In genomic region chr1:86719391-86719790, GRCm38 (mm10) we compare ENCODE assay signal across 25 mouse cellular contexts. TPM values are rescaled to one million over a fixed set of nuclear protein-coding genes. Genes with fewer than 3 reads are reported as not detected.
DNase-seq lines count a peak whose midpoint lies in the region; ATAC-seq and TF ChIP-seq lines count a peak whose summit lies in the region.
"Had no signal": no experiment of that assay in that cellular context is flagged by ENCODE, and none has a peak within 500 bp of the region (broad histone marks: within the 10 kb centered on the region; RNA-seq: fewer than 3 reads in every experiment).

No protein-coding gene starts in this region.

- ATAC-seq in liver, embryonic 13.5 days (ENCODE audit: low read depth) = no peak
- no peak for ATAC-seq in liver, embryonic 11.5 days (replicated peaks; ENCODE audit: low FRiP score)
- ATAC-seq in hindbrain, embryonic 13.5 days (ENCODE audit: low FRiP score) = no peak
- no peak for ATAC-seq in intestine, embryonic 16.5 days
- ATAC-seq: hindbrain, postnatal 0 days; midbrain, embryonic 15.5 days had no signal

- H3K4me3 ChIP-seq in liver, embryonic 13.5 days (replicated peaks) = no peak overlapping the region
- no peak overlapping the region for H3K4me3 ChIP-seq in liver, embryonic 11.5 days (ENCODE audit: low read depth, low read length)
- no peak overlapping the region for H3K4me3 ChIP-seq in hindbrain, embryonic 13.5 days
- no peak overlapping the region for H3K4me3 ChIP-seq in intestine, embryonic 16.5 days (ENCODE audit: low read length)
- H3K4me3 ChIP-seq: forebrain, embryonic 12.5 days; heart, embryonic 15.5 days; limb, embryonic 12.5 days; midbrain, embryonic 15.5 days; neural tube, embryonic 15.5 days had no signal

- no peak for TF ChIP-seq POLR2A in brain, embryonic 14.5 days (IDR thresholded peaks at IDR 0.05; ENCODE audit: borderline replicate concordance, extremely low read depth, insufficient read depth, insufficient read length, poor library complexity, severe bottlenecking)

- peak overlapping the region; percentile 57 for H3K27ac ChIP-seq in liver, embryonic 13.5 days
- H3K27ac ChIP-seq in liver, embryonic 11.5 days (ENCODE audit: low read depth, low read length) = no peak overlapping the region
- no peak overlapping the region for H3K27ac ChIP-seq in hindbrain, embryonic 13.5 days
- H3K27ac ChIP-seq in intestine, embryonic 16.5 days (ENCODE audit: low read length) = no peak overlapping the region
- H3K27ac ChIP-seq: forebrain, embryonic 12.5 days; heart, embryonic 15.5 days; hindbrain, postnatal 0 days; limb, embryonic 12.5 days; liver, embryonic 14.5 days; midbrain, embryonic 15.5 days; neural tube, embryonic 15.5 days; stomach, postnatal 0 days had no signal

- TF ChIP-seq CTCF in brain, embryonic 14.5 days (IDR thresholded peaks at IDR 0.05; ENCODE audit: borderline replicate concordance, extremely low read depth, insufficient read depth, insufficient read length) = no peak

- intact Hi-C loops in heart, postnatal 10 days (cut with DNase I) = no loop called here

- no peaks in the 10 kb centered on the region for H3K27me3 ChIP-seq in liver, embryonic 13.5 days
- no peaks in the 10 kb centered on the region for H3K27me3 ChIP-seq in liver, embryonic 11.5 days (replicated peaks; ENCODE audit: control insufficient read depth, insufficient read depth, low read length)
- no peaks in the 10 kb centered on the region for H3K27me3 ChIP-seq in hindbrain, embryonic 13.5 days
- H3K27me3 ChIP-seq in intestine, embryonic 16.5 days (replicated peaks; ENCODE audit: control insufficient read depth, insufficient read depth, low read length) = no peaks in the 10 kb centered on the region
- H3K27me3 ChIP-seq: forebrain, embryonic 12.5 days; heart, embryonic 15.5 days; limb, embryonic 12.5 days; midbrain, embryonic 15.5 days; neural tube, embryonic 15.5 days had no signal

- WGBS in liver, embryonic 13.5 days (ENCODE audit: insufficient replicate concordance) = 55% methylated on average over 4 of the region's 4 CpGs
- WGBS in liver, embryonic 11.5 days = 71% methylated on average over 4 of the region's 4 CpGs
- 91% methylated on average over 4 of the region's 4 CpGs for WGBS in hindbrain, embryonic 13.5 days
- WGBS in intestine, embryonic 16.5 days = 72% methylated on average over 4 of the region's 4 CpGs

- H3K36me3 ChIP-seq in liver, embryonic 13.5 days = no peaks in the 10 kb centered on the region
- no peaks in the 10 kb centered on the region for H3K36me3 ChIP-seq in liver, embryonic 11.5 days (ENCODE audit: control insufficient read depth, insufficient read depth, low read length)
- no peaks in the 10 kb centered on the region for H3K36me3 ChIP-seq in hindbrain, embryonic 13.5 days
- no peaks in the 10 kb centered on the region for H3K36me3 ChIP-seq in intestine, embryonic 16.5 days (ENCODE audit: control insufficient read depth, insufficient read depth, low read length)
- H3K36me3 ChIP-seq: forebrain, embryonic 12.5 days; heart, embryonic 15.5 days; limb, embryonic 12.5 days; midbrain, embryonic 15.5 days; neural tube, embryonic 15.5 days had no signal

- no peak overlapping the region for H3K4me2 ChIP-seq in liver, embryonic 13.5 days
- H3K4me2 ChIP-seq in liver, embryonic 11.5 days = no peak overlapping the region
- no peak overlapping the region for H3K4me2 ChIP-seq in hindbrain, embryonic 13.5 days
- no peak overlapping the region for H3K4me2 ChIP-seq in intestine, embryonic 16.5 days (ENCODE audit: low read depth, low read length)
- H3K4me2 ChIP-seq: forebrain, embryonic 12.5 days; heart, embryonic 15.5 days; limb, embryonic 12.5 days; midbrain, embryonic 15.5 days; neural tube, embryonic 15.5 days had no signal

- DNase-seq in liver, embryonic 13.5 days = no peak
- DNase-seq in liver, embryonic 11.5 days (ENCODE audit: low spot score) = no peak
- DNase-seq in ES-CJ7 (ENCODE audit: low read depth, low spot score) (peak; percentile 63), ZHBTc4 (ENCODE audit: low read depth, low spot score) (peak; percentile 61)
- peak; percentile 12 for DNase-seq in brain, embryonic 14.5 days (ENCODE audit: low read depth)
- no peak for DNase-seq in heart, postnatal 10 days
- DNase-seq: cerebellum, adult 9-10 months; kidney, adult 11 months; right cerebral cortex, postnatal 4 days; thymus, postnatal 14 days had no signal

- peaks cover 30% of the 10 kb centered on the region for H3K4me1 ChIP-seq in liver, embryonic 13.5 days (replicated peaks)
- H3K4me1 ChIP-seq in liver, embryonic 11.5 days (replicated peaks; ENCODE audit: control insufficient read depth, insufficient read depth, low read length) = peaks cover 20% of the 10 kb centered on the region
- H3K4me1 ChIP-seq in hindbrain, embryonic 13.5 days (replicated peaks) = peaks cover 2% of the 10 kb centered on the region; the same call in 1 of the 2 replicates
- no peaks in the 10 kb centered on the region for H3K4me1 ChIP-seq in intestine, embryonic 16.5 days (ENCODE audit: control insufficient read depth, insufficient read depth, low read length)
- H3K4me1 ChIP-seq: forebrain, embryonic 12.5 days; limb, embryonic 12.5 days; midbrain, embryonic 15.5 days; neural tube, embryonic 15.5 days had no signal

- no peaks in the 10 kb centered on the region for H3K9me3 ChIP-seq in liver, embryonic 13.5 days (replicated peaks)
- H3K9me3 ChIP-seq in liver, embryonic 11.5 days (ENCODE audit: control insufficient read depth, low read length) = no peaks in the 10 kb centered on the region
- H3K9me3 ChIP-seq in hindbrain, embryonic 13.5 days = no peaks in the 10 kb centered on the region
- no peaks in the 10 kb centered on the region for H3K9me3 ChIP-seq in intestine, embryonic 16.5 days (ENCODE audit: control insufficient read depth, low read length)
- H3K9me3 ChIP-seq: forebrain, embryonic 12.5 days; G1E; heart, embryonic 15.5 days; limb, embryonic 12.5 days; midbrain, embryonic 15.5 days; neural tube, embryonic 15.5 days had no signal

- H3K9ac ChIP-seq in liver, embryonic 13.5 days = no peak overlapping the region
- no peak overlapping the region for H3K9ac ChIP-seq in liver, embryonic 11.5 days (ENCODE audit: low read depth, low read length)
- no peak overlapping the region for H3K9ac ChIP-seq in hindbrain, embryonic 13.5 days
- no peak overlapping the region for H3K9ac ChIP-seq in intestine, embryonic 16.5 days (ENCODE audit: low read depth, low read length)
- H3K9ac ChIP-seq: forebrain, embryonic 12.5 days; heart, embryonic 15.5 days; limb, embryonic 12.5 days; liver, embryonic 14.5 days; midbrain, embryonic 15.5 days; neural tube, embryonic 15.5 days had no signal

RNA-seq across cellular contexts. Expression of gene Dis3l2, which starts 15.8 kb away (rescaled TPM):
- polyA plus RNA-seq in liver, embryonic 13.5 days (2015; fragmentation: Nextera tagmentation; extraction: Ambion mirVana) = 8.8 and 11.1 TPM in 2 replicates
- polyA plus RNA-seq in liver, embryonic 11.5 days (2014; fragmentation: Nextera tagmentation; extraction: Ambion mirVana) = 20.2 and 21.2 TPM in 2 replicates
- 37.4 and 39.5 TPM in 2 replicates for polyA plus RNA-seq in brain, embryonic 14.5 days (2012; rRNA removed)
- 38.3 and 39.9 TPM in 2 replicates for polyA plus RNA-seq in hindbrain, embryonic 13.5 days (2015; fragmentation: Nextera tagmentation; extraction: Ambion mirVana)
- 10 to 100 TPM; 16.0 TPM for total RNA-seq in heart, postnatal 10 days (2021)
- polyA plus RNA-seq in intestine, embryonic 16.5 days (2015; fragmentation: Nextera tagmentation; extraction: Ambion mirVana) = 19.0 and 19.1 TPM in 2 replicates

RNA-seq across cellular contexts. Expression of gene Nppc, which starts 49.0 kb away (rescaled TPM):
- not detected in 2 replicates for polyA plus RNA-seq in liver, embryonic 13.5 days (2015; fragmentation: Nextera tagmentation; extraction: Ambion mirVana)
- polyA plus RNA-seq in liver, embryonic 11.5 days (2014; fragmentation: Nextera tagmentation; extraction: Ambion mirVana) = not detected in 2 replicates
- polyA plus RNA-seq in brain, embryonic 14.5 days (2012; rRNA removed) = 3.2 and 6.3 TPM in 2 replicates
- 16.1 and 25.0 TPM in 2 replicates for polyA plus RNA-seq in hindbrain, embryonic 13.5 days (2015; fragmentation: Nextera tagmentation; extraction: Ambion mirVana)
- under 1 TPM; 0.42 to 0.93 TPM for total RNA-seq in heart, postnatal 10 days (2021)
- polyA plus RNA-seq in intestine, embryonic 16.5 days (2015; fragmentation: Nextera tagmentation; extraction: Ambion mirVana) = 0.34 and 0.72 TPM in 2 replicates
- total RNA-seq: adrenal gland, postnatal 4 days; common myeloid progenitor, adult 5-6 weeks; G1E; hematopoietic stem cell, adult 5-6 weeks had no signal
- polyA plus RNA-seq: G1E; gonadal fat pad, adult 2 months had no signal

Comparison
In these comparisons a context has a peak if more than half of its experiments do, and no peak if none do; other contexts are left out.
1. DNase-seq: peak in ES-CJ7 (single experiment), ZHBTc4 (single experiment) and brain, embryonic 14.5 days (single experiment); none in liver, embryonic 13.5 days (single experiment), liver, embryonic 11.5 days (single experiment) and heart, postnatal 10 days (0 of 2).